15 mouse cellular contexts compared by ENCODE assay signal in genomic region chr10:83264056-83264455, GRCm38 (mm10).
"Had no signal": no experiment of that assay in that cellular context is flagged by ENCODE, and none has a peak within 500 bp of the region (broad histone marks: within the 10 kb centered on the region; RNA-seq: fewer than 3 reads in every experiment).

No protein-coding gene starts in this region.

- H3K4me2 ChIP-seq: limb, embryonic 13.5 days; liver, embryonic 13.5 days had no signal

- H3K27ac ChIP-seq: kidney, postnatal 0 days; layer of hippocampus, adult 2 months; limb, embryonic 10.5 days; limb, embryonic 13.5 days; liver, embryonic 13.5 days had no signal

- DNase-seq: kidney, adult 2 months; kidney, postnatal 25 days; layer of hippocampus, adult 9-11 months; liver; liver, embryonic 13.5 days; lung, adult 2 months; lung, postnatal 36 days; midbrain, embryonic 14.5 days; thymus, adult 18-20 months; thymus, postnatal 4 days had no signal

- ATAC-seq: intestine, postnatal 0 days had no signal

- H3K36me3 ChIP-seq: limb, embryonic 10.5 days; limb, embryonic 13.5 days; liver, embryonic 13.5 days had no signal

- H3K4me3 ChIP-seq: layer of hippocampus, adult 2 months; limb, embryonic 10.5 days; limb, embryonic 13.5 days; liver, embryonic 13.5 days had no signal

- H3K27me3 ChIP-seq: limb, embryonic 13.5 days; liver, embryonic 13.5 days had no signal

- H3K4me1 ChIP-seq: limb, embryonic 10.5 days; limb, embryonic 13.5 days; liver, embryonic 13.5 days had no signal

- H3K9me3 ChIP-seq: limb, embryonic 10.5 days; limb, embryonic 13.5 days; liver, embryonic 13.5 days had no signal

- H3K9ac ChIP-seq: limb, embryonic 13.5 days; liver, embryonic 13.5 days had no signal
